Mouse (Mus musculus) lung, postnatal 0 days (tissue): Measurements from ENCODE around the gene Fyn.

Experiments used
- CTCF ChIP-seq: IDR thresholded peaks from 2 replicates; pipeline ENCODE4 v1.5.1; 2016; ENCODE audit warnings: antibody characterized with exemption, mild to moderate bottlenecking
- EP300 ChIP-seq: IDR thresholded peaks from 2 replicates; pipeline ENCODE4 v1.6.1; 2016; ENCODE audit warnings: antibody characterized with exemption, mild to moderate bottlenecking, control low read depth

GRCm38 (mm10) chr10:39506831-39507230 lies 138.2 kb downstream of the Fyn start:
- TF ChIP-seq CTCF (peak; percentile 49), EP300 (no peak)
